Mouse (Mus musculus): ENCODE measurements at regions not wholly inside any gene's neighbourhood (a gene's known extent, or its start where the extent isn't known, plus 50 kb on each side); places are given as distances from the start of the nearest gene placed in this dataset.

- DNase-seq (ENCODE audit: low read depth, low spot score) = no peak
These were observed 336.8 kb upstream of the 4930535I16Rik start for GRCm38 (mm10) chr4:124254446-124255182.

GRCm38 (mm10) chr4:124241600-124241999, 323.8 kb upstream of the 4930535I16Rik start:
- DNase-seq (ENCODE audit: low read depth, low spot score) = no peak

- no peak for DNase-seq (ENCODE audit: low read depth, low spot score)
These were observed 318.7 kb upstream of the 4930535I16Rik start for GRCm38 (mm10) chr4:124236476-124236875.

- no peak for DNase-seq (ENCODE audit: low read depth, low spot score)
These were observed 310.7 kb upstream of the 4930535I16Rik start for GRCm38 (mm10) chr4:124228537-124228936.

- no peak for DNase-seq (ENCODE audit: low read depth, low spot score)
These were observed 306.1 kb upstream of the 4930535I16Rik start for GRCm38 (mm10) chr4:124223646-124224500.

GRCm38 (mm10) chr4:124221736-124222135, 303.9 kb upstream of the 4930535I16Rik start:
- no peak for DNase-seq (ENCODE audit: low read depth, low spot score)

- DNase-seq (ENCODE audit: low read depth, low spot score) = no peak
These were observed 299.4 kb upstream of the 4930535I16Rik start for GRCm38 (mm10) chr4:124217206-124217605.

- DNase-seq (ENCODE audit: low read depth, low spot score) = no peak
These were observed 298.5 kb upstream of the 4930535I16Rik start for GRCm38 (mm10) chr4:124216351-124216750.

GRCm38 (mm10) chr4:124215077-124215476, 297.3 kb upstream of the 4930535I16Rik start:
- no peak for DNase-seq (ENCODE audit: low read depth, low spot score)

GRCm38 (mm10) chr4:124210103-124210502, 292.3 kb upstream of the 4930535I16Rik start:
- no peak for DNase-seq (ENCODE audit: low read depth, low spot score)

GRCm38 (mm10) chr4:124206480-124206879, 288.7 kb upstream of the 4930535I16Rik start:
- no peak for DNase-seq (ENCODE audit: low read depth, low spot score)

- DNase-seq (ENCODE audit: low read depth, low spot score) = peak; percentile 12
These were observed 285.9 kb upstream of the 4930535I16Rik start for GRCm38 (mm10) chr4:124203736-124204135.

GRCm38 (mm10) chr4:124199884-124200844, 282.3 kb upstream of the 4930535I16Rik start:
- no peak for DNase-seq (ENCODE audit: low read depth, low spot score)

GRCm38 (mm10) chr4:124198832-124199231, 281.0 kb upstream of the 4930535I16Rik start:
- DNase-seq (ENCODE audit: low read depth, low spot score) = no peak

- no peak for DNase-seq (ENCODE audit: low read depth, low spot score)
These were observed 278.9 kb upstream of the 4930535I16Rik start for GRCm38 (mm10) chr4:124196711-124197110.

GRCm38 (mm10) chr4:124193059-124193721, 275.4 kb upstream of the 4930535I16Rik start:
- DNase-seq (ENCODE audit: low read depth, low spot score) = no peak

- no peak for DNase-seq (ENCODE audit: low read depth, low spot score)
These were observed 273.0 kb upstream of the 4930535I16Rik start for GRCm38 (mm10) chr4:124190775-124191174.

- no peak for DNase-seq (ENCODE audit: low read depth, low spot score)
These were observed 272.2 kb upstream of the 4930535I16Rik start for GRCm38 (mm10) chr4:124189993-124190385.

GRCm38 (mm10) chr4:124189352-124189992, 271.6 kb upstream of the 4930535I16Rik start:
- no peak for DNase-seq (ENCODE audit: low read depth, low spot score)

- no peak for DNase-seq (ENCODE audit: low read depth, low spot score)
These were observed 269.3 kb upstream of the 4930535I16Rik start for GRCm38 (mm10) chr4:124187108-124187507.
